Mouse (Mus musculus) small intestine, adult 2 months (tissue): ENCODE measurements at regions not wholly inside any gene's neighbourhood (a gene's known extent, or its start where the extent isn't known, plus 50 kb on each side); places are given as distances from the start of the nearest gene placed in this dataset.

Experiments
- H3K27ac ChIP-seq: fragments of 200-500 bp; 2 replicates; pipeline ENCODE4 v1.5.1; 2012; ENCODE audit warnings: low read depth, low read length, control low read depth, inconsistent platforms; ENCODE audit not compliant: insufficient read depth
- H3K27me3 ChIP-seq: fragments of 200-500 bp; 2 replicates; pipeline ENCODE4 v1.6.1; 2012; ENCODE audit warnings: mild to moderate bottlenecking, moderate library complexity, low read length, inconsistent platforms; ENCODE audit not compliant: control insufficient read depth, insufficient read depth
- H3K36me3 ChIP-seq: fragments of 200-500 bp; 2 replicates; pipeline ENCODE4 v1.6.1; 2012; ENCODE audit warnings: mild to moderate bottlenecking, low read length, control low read depth, inconsistent platforms; ENCODE audit not compliant: control insufficient read depth, insufficient read depth
- H3K4me1 ChIP-seq: fragments of 200-500 bp; 2 replicates; pipeline ENCODE4 v1.6.1; 2012; ENCODE audit warnings: low read length, inconsistent platforms, mixed read lengths; ENCODE audit not compliant: control insufficient read depth, insufficient read depth, insufficient read length
- H3K4me3 ChIP-seq: fragments of 200-500 bp; 2 replicates; pipeline ENCODE4 v1.5.1; 2012; ENCODE audit warnings: low read depth, mild to moderate bottlenecking, control low read depth, inconsistent platforms, low read length, moderate library complexity
- CTCF ChIP-seq: fragments of 200-500 bp; IDR thresholded peaks from 2 replicates; pipeline ENCODE4 v1.5.1; 2012; ENCODE audit warnings: low read depth, mild to moderate bottlenecking, control low read depth, inconsistent platforms, low read length, moderate library complexity, mixed read lengths; ENCODE audit not compliant: insufficient replicate concordance, insufficient read length; ENCODE audit errors: extremely low read depth
- POLR2A ChIP-seq: fragments of 200-500 bp; IDR thresholded peaks from 2 replicates; pipeline ENCODE4 v1.6.1; 2012; ENCODE audit warnings: low read depth, mild to moderate bottlenecking, control low read depth, inconsistent platforms, low read length, moderate library complexity
- WGBS: fragments of 180-500 bp; shearing (Covaris S2); methylation state at CpG from one replicate; pipeline ENCODE4 v1.1.7; 2018; 5-methylcytosine and 5-hydroxymethylcytosine counted together

- no peak overlapping the region for H3K27ac ChIP-seq
- no peaks in the 10 kb centered on the region for H3K27me3 ChIP-seq
- H3K36me3 ChIP-seq, result no peaks in the 10 kb centered on the region
- no peak overlapping the region for H3K4me3 ChIP-seq
- 24% methylated on average over 11 of the region's 11 CpGs for WGBS
- no peaks in the 10 kb centered on the region for H3K4me1 ChIP-seq
- TF ChIP-seq CTCF (no peak), POLR2A (no peak)
Observed at GRCm38 (mm10) chr1:69331418-69332254, 223.8 kb upstream of the Erbb4 start.

- no peaks in the 10 kb centered on the region for H3K4me1 ChIP-seq
- no peaks in the 10 kb centered on the region for H3K36me3 ChIP-seq
- 63% methylated on average over 3 of the region's 3 CpGs for WGBS
- no peak overlapping the region for H3K4me3 ChIP-seq
- TF ChIP-seq POLR2A, result no peak
- no peak for TF ChIP-seq CTCF
- no peak overlapping the region for H3K27ac ChIP-seq
- H3K27me3 ChIP-seq, result no peaks in the 10 kb centered on the region
Observed at GRCm38 (mm10) chr1:69329399-69329798, 221.5 kb upstream of the Erbb4 start.

GRCm38 (mm10) chr1:69326711-69327110 lies 218.9 kb upstream of the Erbb4 start:
- no peak overlapping the region for H3K27ac ChIP-seq
- WGBS, result 34% methylated on average over 8 of the region's 8 CpGs

GRCm38 (mm10) chr1:69319526-69319925 lies 211.7 kb upstream of the Erbb4 start:
- no peaks in the 10 kb centered on the region for H3K36me3 ChIP-seq
- no peaks in the 10 kb centered on the region for H3K4me1 ChIP-seq
- no peak for TF ChIP-seq POLR2A
- no peak for TF ChIP-seq CTCF
- H3K4me3 ChIP-seq, result no peak overlapping the region
- no peaks in the 10 kb centered on the region for H3K27me3 ChIP-seq
- WGBS, result 31% methylated on average over 3 of the region's 3 CpGs
- no peak overlapping the region for H3K27ac ChIP-seq

More at GRCm38 (mm10) chr1:69326711-69327110, 218.9 kb upstream of the Erbb4 start:
- Histone ChIP-seq H3K4me1 (no peaks in the 10 kb centered on the region), H3K27me3 (no peaks in the 10 kb centered on the region), H3K4me3 (no peak overlapping the region), H3K36me3 (no peaks in the 10 kb centered on the region)
- TF ChIP-seq CTCF, result no peak
- TF ChIP-seq POLR2A, result no peak

- no peak overlapping the region for H3K4me3 ChIP-seq
- no peaks in the 10 kb centered on the region for H3K27me3 ChIP-seq
- no peak overlapping the region for H3K27ac ChIP-seq
- TF ChIP-seq CTCF, result no peak
- no peak for TF ChIP-seq POLR2A
- H3K4me1 ChIP-seq, result no peaks in the 10 kb centered on the region
- H3K36me3 ChIP-seq, result no peaks in the 10 kb centered on the region
- 68% methylated on average over 3 of the region's 3 CpGs for WGBS
Observed at GRCm38 (mm10) chr1:69296816-69297215, 189.0 kb upstream of the Erbb4 start.

GRCm38 (mm10) chr1:69291329-69291728 lies 183.5 kb upstream of the Erbb4 start:
- Histone ChIP-seq H3K27me3 (no peaks in the 10 kb centered on the region), H3K36me3 (no peaks in the 10 kb centered on the region), H3K4me3 (no peak overlapping the region), H3K4me1 (no peaks in the 10 kb centered on the region), H3K27ac (no peak overlapping the region)
- WGBS, result 70% methylated on average over 7 of the region's 7 CpGs
- TF ChIP-seq POLR2A (no peak), CTCF (no peak)

GRCm38 (mm10) chr1:69286374-69286773 lies 178.5 kb upstream of the Erbb4 start:
- Histone ChIP-seq H3K27me3 (no peaks in the 10 kb centered on the region), H3K4me1 (no peaks in the 10 kb centered on the region), H3K27ac (no peak overlapping the region), H3K36me3 (no peaks in the 10 kb centered on the region), H3K4me3 (no peak overlapping the region)
- WGBS, result 41% methylated on average over 3 of the region's 3 CpGs
- TF ChIP-seq CTCF (no peak), POLR2A (no peak)
